Mouse (Mus musculus) monocyte, adult 59 days (primary cell): Measurements from ENCODE around the gene Vav1. TPM values are rescaled to one million over a fixed set of nuclear protein-coding genes. Genes with fewer than 3 reads are reported as not detected.

ENCODE experiments used
- total RNA-seq, 2 experiments: library from RNA; stranded (reverse); gene quantifications; one replicate each; pipeline ENCODE4 v1.2.4; 2023

Gene Vav1
- total RNA-seq: 100 to 1,000 TPM; 176 to 191 TPM

DNA sequence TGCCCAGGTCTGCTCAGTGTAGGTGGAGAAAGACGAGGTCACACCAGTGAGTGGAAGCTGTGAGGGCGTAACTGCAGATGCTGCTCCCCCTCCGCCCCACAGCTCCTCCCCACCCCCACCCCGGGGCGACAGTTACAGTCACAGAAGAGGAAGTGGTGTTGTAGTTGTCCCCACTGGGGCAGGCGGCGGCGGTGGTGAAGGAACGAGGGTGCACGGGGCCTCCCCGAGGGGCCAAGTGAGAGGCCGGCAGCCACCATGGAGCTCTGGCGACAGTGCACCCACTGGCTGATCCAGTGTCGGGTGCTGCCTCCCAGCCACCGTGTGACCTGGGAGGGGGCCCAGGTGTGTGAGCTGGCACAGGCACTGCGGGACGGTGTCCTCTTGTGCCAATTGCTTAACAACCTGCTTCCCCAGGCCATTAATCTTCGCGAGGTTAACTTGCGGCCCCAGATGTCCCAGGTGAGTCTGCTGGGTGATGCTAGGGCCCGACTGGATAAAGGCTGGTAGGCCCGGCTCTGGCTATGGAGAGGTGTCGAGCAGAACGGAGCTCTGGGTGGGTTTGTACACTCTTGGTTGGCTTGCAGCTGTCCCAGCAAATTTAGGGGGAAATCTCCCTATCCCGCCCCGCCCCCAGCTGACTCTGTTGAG, at the start of gene Vav1:
TSS of gene Vav1 (plus strand) at position 158 of the 648 bp plus-strand sequence.

DNA sequence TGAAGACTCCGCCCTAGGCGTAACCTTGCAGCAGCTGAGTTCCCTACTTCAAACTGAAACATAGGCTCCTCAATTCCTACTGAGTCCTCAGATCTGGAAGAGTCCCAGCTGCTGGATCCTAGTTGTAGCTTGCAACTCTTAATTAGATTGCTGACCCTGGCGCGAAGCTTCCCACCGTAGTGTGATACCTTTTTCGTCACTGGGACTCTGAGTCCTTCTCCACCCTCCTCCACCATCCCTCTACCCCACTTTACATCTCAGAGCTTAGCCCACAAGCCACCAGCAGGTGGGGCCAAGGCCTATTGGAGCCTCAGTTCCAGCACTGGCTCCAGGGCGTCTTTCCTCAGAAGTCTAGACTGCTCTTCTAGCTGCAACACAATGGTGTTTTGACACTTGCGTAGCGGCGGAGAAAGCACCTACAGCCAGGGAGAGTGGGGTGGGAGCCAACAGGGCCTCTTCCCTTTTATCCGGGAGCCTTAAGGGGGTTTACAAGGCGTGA, 30.6 kb upstream of the Vav1 start, which contains the start of gene Gpr108:
TSS of gene Gpr108 (minus strand) at position 246 of the 499 bp plus-strand sequence.

DNA sequence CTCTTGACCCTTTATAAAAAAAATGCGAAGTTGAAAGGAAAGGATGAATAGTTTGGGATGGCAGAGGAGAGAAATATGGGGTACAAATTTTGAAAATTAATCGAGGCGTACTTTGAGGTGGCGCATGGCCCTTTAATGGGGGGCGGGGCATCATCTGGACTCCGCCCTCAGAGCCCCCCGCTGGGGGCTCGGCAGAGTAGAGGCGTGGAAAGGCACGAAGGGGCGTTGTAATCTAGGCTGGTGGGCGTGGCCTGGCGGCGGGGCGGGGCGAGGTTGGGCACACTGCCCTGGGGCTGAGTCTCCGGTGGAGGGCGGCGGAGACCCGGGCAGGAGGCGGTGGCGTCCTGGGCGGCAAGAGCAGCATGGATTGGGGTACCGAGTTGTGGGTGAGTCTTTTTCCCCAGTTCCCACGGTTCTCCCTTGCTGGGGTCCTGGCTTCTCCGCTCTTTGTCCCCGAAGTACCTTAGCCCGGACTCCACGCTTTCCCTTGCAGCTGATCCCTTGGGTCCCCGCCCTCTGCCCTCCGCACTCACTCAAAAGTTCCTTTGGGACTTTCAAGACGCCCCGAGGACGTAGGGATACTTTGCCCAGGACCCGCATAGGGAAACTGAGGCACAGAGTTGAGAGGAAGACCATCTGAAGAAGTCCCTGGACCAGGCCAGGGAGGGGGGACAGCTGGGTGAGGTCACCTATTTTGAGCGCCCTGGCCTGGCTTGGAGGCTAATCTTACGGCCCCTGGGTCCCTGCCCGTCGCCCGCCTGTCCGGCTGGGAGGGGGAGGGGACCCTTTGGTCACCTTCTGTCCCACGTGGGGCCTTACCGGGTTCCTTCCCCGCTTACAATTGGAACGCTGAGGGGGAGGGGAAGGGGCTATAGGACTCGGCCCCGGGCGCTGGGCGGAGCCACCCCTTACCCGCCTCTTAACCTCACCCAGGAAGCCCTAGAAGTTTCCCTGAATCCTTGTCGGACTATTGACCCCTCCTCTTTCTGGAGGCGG, 29.4 kb upstream of the Vav1 start, which contains the start of gene Trip10:
TSS of gene Trip10 (plus strand) at position 270 of the 996 bp plus-strand sequence.

DNA sequence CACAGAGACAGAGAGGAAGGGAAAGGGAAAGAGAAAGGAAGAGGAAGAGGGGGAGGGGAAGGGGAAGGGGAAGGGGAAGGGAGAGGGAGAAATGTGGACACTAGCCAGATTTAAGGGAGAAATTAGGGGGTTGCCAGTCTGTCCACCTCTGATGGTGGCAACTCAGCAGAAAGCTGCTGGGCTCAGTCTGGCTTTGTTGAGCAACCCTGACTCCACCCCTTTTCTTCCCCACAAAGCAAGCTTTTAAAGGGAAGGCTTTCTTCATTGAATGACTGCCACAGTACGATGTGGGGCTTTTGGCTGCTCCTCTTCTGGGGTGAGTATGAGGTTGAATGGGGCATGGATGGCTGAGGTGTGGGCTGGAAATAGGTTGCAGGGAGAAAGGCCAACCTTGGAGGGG, 79.5 kb downstream of the Vav1 start, which contains the start of gene Adgre1:
TSS of gene Adgre1 (plus strand) at position 251 of the 400 bp plus-strand sequence.

Other genes starting within 250 kb of the Vav1 start
- 100 to 1,000 TPM in 1 of 2 experiments, 10 to 100 TPM in 1; 98.9 to 101 TPM for gene Khsrp, start 247.6 kb upstream of the Vav1 start, total RNA-seq
- gene Slc25a41, start 237.4 kb upstream of the Vav1 start, total RNA-seq: not detected
- not detected for gene Crb3, start 220.0 kb upstream of the Vav1 start, total RNA-seq
- 1 to 10 TPM; 4.1 to 5.2 TPM for gene Slc25a23, start 219.2 kb upstream of the Vav1 start, total RNA-seq
- 100 to 1,000 TPM; 114 to 120 TPM for gene Dennd1c, start 200.6 kb upstream of the Vav1 start, total RNA-seq
- gene Tubb4a, start 191.3 kb upstream of the Vav1 start, total RNA-seq: not detected
- gene Tnfsf9, start 173.8 kb upstream of the Vav1 start, total RNA-seq: 10 to 100 TPM; 15.9 to 16.5 TPM
- gene Cd70, start 129.3 kb upstream of the Vav1 start, total RNA-seq: not detected
- gene Tnfsf14, start 84.9 kb upstream of the Vav1 start, total RNA-seq: 1 to 10 TPM; 7.6 to 8.0 TPM
- 100 to 1,000 TPM; 192 to 277 TPM for gene C3, start 51.0 kb upstream of the Vav1 start, total RNA-seq
- 10 to 100 TPM; 68.4 to 72.0 TPM for gene Gpr108, start 30.7 kb upstream of the Vav1 start, total RNA-seq
- 10 to 100 TPM; 13.1 to 15.9 TPM for gene Trip10, start 29.6 kb upstream of the Vav1 start, total RNA-seq
- gene Adgre1, start 79.6 kb downstream of the Vav1 start, total RNA-seq: 100 to 1,000 TPM; 189 to 204 TPM